Mouse (Mus musculus): ENCODE measurements around the gene Ralgapa2. TPM values are rescaled to one million over a fixed set of nuclear protein-coding genes. Genes with fewer than 3 reads are reported as not detected.

Gene Ralgapa2
- polyA plus RNA-seq, 1 experiment from 2014 or later, result 7.4 TPM

GRCm38 (mm10) chr2:146416283-146416682 lies 95.9 kb downstream of the Ralgapa2 start:
- no peak for ATAC-seq (ENCODE audit: insufficient number of reproducible peaks, low FRiP score, low TSS enrichment, low read depth)
- DNase-seq (ENCODE audit: low spot score), result no peak
- Histone ChIP-seq H3K36me3 (ENCODE audit: control insufficient read depth, insufficient read depth, low read length) (no peaks in the 10 kb centered on the region), H3K9ac (ENCODE audit: low read length) (no peak overlapping the region), H3K27ac (replicated peaks; ENCODE audit: low read depth, low read length) (no peak overlapping the region), H3K9me3 (ENCODE audit: control insufficient read depth, low read length) (no peaks in the 10 kb centered on the region), H3K4me1 (ENCODE audit: control insufficient read depth, insufficient read depth, low read length) (no peaks in the 10 kb centered on the region), H3K4me3 (ENCODE audit: low read depth, low read length) (no peak overlapping the region), H3K4me2 (ENCODE audit: low read depth, severe bottlenecking) (no peak overlapping the region), H3K27me3 (ENCODE audit: control insufficient read depth, insufficient read depth, low read length) (no peaks in the 10 kb centered on the region)
- WGBS, result 81% methylated on average over 2 of the region's 2 CpGs

GRCm38 (mm10) chr2:146414484-146415291 lies 97.5 kb downstream of the Ralgapa2 start:
- peak; percentile 85 for DNase-seq (ENCODE audit: low spot score)
- WGBS, result 37% methylated on average over 8 of the region's 8 CpGs
- no peak overlapping the region for H3K4me2 ChIP-seq (ENCODE audit: low read depth, severe bottlenecking)
- no peak overlapping the region for H3K9ac ChIP-seq (ENCODE audit: low read length)
- no peaks in the 10 kb centered on the region for H3K27me3 ChIP-seq (ENCODE audit: control insufficient read depth, insufficient read depth, low read length)
- no peak overlapping the region for H3K27ac ChIP-seq (replicated peaks; ENCODE audit: low read depth, low read length)
- H3K9me3 ChIP-seq (ENCODE audit: control insufficient read depth, low read length), result no peaks in the 10 kb centered on the region
- H3K4me1 ChIP-seq (ENCODE audit: control insufficient read depth, insufficient read depth, low read length), result no peaks in the 10 kb centered on the region
- ATAC-seq (ENCODE audit: insufficient number of reproducible peaks, low FRiP score, low TSS enrichment, low read depth), result peak; percentile 75
- no peaks in the 10 kb centered on the region for H3K36me3 ChIP-seq (ENCODE audit: control insufficient read depth, insufficient read depth, low read length)
- no peak overlapping the region for H3K4me3 ChIP-seq (ENCODE audit: low read depth, low read length)

DNA sequence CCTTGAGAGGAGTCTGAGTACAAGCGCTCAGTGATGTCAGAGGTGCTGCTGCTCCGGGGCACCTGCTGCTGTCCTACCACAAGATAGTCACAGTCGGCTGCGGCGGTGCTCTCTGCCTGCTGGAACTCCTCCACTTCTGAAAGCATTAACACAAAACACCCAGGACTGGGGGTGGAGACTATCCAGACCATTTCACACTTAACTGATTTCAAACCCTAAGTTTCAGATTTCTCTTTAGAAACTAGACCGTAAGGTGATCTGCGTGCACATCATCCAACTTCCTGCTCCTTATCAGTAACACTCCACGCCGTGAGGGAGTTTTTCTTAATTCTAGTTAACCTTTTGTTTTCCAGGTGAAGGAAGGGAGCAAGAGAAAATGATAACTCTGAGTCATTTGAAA lies 99.4 kb downstream of the Ralgapa2 start:
- ATAC-seq (ENCODE audit: insufficient number of reproducible peaks, low FRiP score, low TSS enrichment, low read depth) (no peak), DNase-seq (ENCODE audit: low spot score) (no peak)
- Histone ChIP-seq H3K36me3 (ENCODE audit: control insufficient read depth, insufficient read depth, low read length) (no peaks in the 10 kb centered on the region), H3K4me1 (ENCODE audit: control insufficient read depth, insufficient read depth, low read length) (no peaks in the 10 kb centered on the region), H3K9ac (ENCODE audit: low read length) (no peak overlapping the region), H3K9me3 (ENCODE audit: control insufficient read depth, low read length) (no peaks in the 10 kb centered on the region), H3K4me3 (ENCODE audit: low read depth, low read length) (no peak overlapping the region), H3K27me3 (ENCODE audit: control insufficient read depth, insufficient read depth, low read length) (no peaks in the 10 kb centered on the region), H3K4me2 (ENCODE audit: low read depth, severe bottlenecking) (no peak overlapping the region), H3K27ac (replicated peaks; ENCODE audit: low read depth, low read length) (no peak overlapping the region)
- WGBS, result 73% methylated on average over 9 of the region's 9 CpGs

- no peak for ATAC-seq (ENCODE audit: insufficient number of reproducible peaks, low FRiP score, low TSS enrichment, low read depth)
- Histone ChIP-seq H3K4me1 (ENCODE audit: control insufficient read depth, insufficient read depth, low read length) (no peaks in the 10 kb centered on the region), H3K4me2 (ENCODE audit: low read depth, severe bottlenecking) (no peak overlapping the region), H3K9me3 (ENCODE audit: control insufficient read depth, low read length) (no peaks in the 10 kb centered on the region), H3K27ac (replicated peaks; ENCODE audit: low read depth, low read length) (no peak overlapping the region), H3K9ac (ENCODE audit: low read length) (no peak overlapping the region), H3K27me3 (ENCODE audit: control insufficient read depth, insufficient read depth, low read length) (no peaks in the 10 kb centered on the region), H3K4me3 (ENCODE audit: low read depth, low read length) (no peak overlapping the region), H3K36me3 (ENCODE audit: control insufficient read depth, insufficient read depth, low read length) (no peaks in the 10 kb centered on the region)
- no peak for DNase-seq (ENCODE audit: low spot score)
- 90% methylated on average over 5 of the region's 5 CpGs for WGBS
Observed at GRCm38 (mm10) chr2:146411904-146412303, 100.2 kb downstream of the Ralgapa2 start.

DNA sequence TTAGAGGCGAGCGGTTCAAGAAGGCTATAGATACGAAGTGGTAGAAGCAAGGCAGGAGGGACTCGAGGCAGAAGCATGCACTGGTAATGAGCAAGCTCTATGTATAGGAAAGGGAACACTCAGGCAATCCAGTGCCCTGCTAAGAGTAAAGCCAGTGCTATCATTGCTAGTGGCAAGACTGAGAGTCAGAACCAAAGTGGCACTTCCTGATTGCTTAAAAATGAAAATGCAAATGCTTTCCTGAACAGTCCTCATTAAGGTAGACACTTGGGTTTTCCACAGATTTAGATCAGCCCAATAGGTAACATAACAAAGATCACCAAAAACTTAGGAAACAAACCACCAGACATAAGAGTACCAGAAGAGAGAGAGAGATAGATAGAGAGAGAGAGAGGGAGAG lies 105.1 kb downstream of the Ralgapa2 start:
- H3K27me3 ChIP-seq (ENCODE audit: control insufficient read depth, insufficient read depth, low read length), result no peaks in the 10 kb centered on the region
- WGBS, result 88% methylated on average over 4 of the region's 4 CpGs
- ATAC-seq (ENCODE audit: insufficient number of reproducible peaks, low FRiP score, low TSS enrichment, low read depth), result no peak

GRCm38 (mm10) chr2:146401588-146401987 lies 110.6 kb downstream of the Ralgapa2 start:
- Histone ChIP-seq H3K27me3 (ENCODE audit: control insufficient read depth, insufficient read depth, low read length) (no peaks in the 10 kb centered on the region), H3K9ac (ENCODE audit: low read length) (no peak overlapping the region), H3K4me1 (ENCODE audit: control insufficient read depth, insufficient read depth, low read length) (no peaks in the 10 kb centered on the region), H3K4me3 (ENCODE audit: low read depth, low read length) (no peak overlapping the region), H3K36me3 (ENCODE audit: control insufficient read depth, insufficient read depth, low read length) (no peaks in the 10 kb centered on the region), H3K9me3 (ENCODE audit: control insufficient read depth, low read length) (no peaks in the 10 kb centered on the region), H3K4me2 (ENCODE audit: low read depth, severe bottlenecking) (no peak overlapping the region), H3K27ac (replicated peaks; ENCODE audit: low read depth, low read length) (no peak overlapping the region)
- DNase-seq (ENCODE audit: low spot score) (no peak), ATAC-seq (ENCODE audit: insufficient number of reproducible peaks, low FRiP score, low TSS enrichment, low read depth) (no peak)

More for the DNA sequence above, 105.1 kb downstream of the Ralgapa2 start:
- no peaks in the 10 kb centered on the region for H3K9me3 ChIP-seq (ENCODE audit: control insufficient read depth, low read length)
- no peak overlapping the region for H3K4me2 ChIP-seq (ENCODE audit: low read depth, severe bottlenecking)
- H3K4me1 ChIP-seq (ENCODE audit: control insufficient read depth, insufficient read depth, low read length), result no peaks in the 10 kb centered on the region
- DNase-seq (ENCODE audit: low spot score), result no peak
- no peak overlapping the region for H3K4me3 ChIP-seq (ENCODE audit: low read depth, low read length)
- H3K27ac ChIP-seq (replicated peaks; ENCODE audit: low read depth, low read length), result no peak overlapping the region
- no peak overlapping the region for H3K9ac ChIP-seq (ENCODE audit: low read length)
- no peaks in the 10 kb centered on the region for H3K36me3 ChIP-seq (ENCODE audit: control insufficient read depth, insufficient read depth, low read length)

DNA sequence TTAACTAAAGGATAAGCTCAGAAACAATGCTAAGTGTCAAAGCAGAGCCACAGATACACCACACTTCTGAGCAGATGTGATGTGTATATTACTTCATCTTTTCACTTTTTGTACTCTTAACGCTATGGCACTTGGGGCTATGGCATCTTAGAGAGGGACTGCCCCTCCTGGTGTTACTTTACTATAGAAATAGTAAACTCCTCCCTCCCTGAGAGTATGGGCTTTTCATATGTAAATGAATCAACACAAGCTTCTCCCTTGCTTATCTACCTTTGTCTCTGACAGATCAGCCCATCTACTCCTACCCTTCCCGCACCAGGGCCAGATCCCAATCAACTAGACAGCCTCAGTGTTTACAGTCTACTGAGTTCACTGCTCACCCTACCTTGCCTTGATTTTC lies 111.4 kb downstream of the Ralgapa2 start:
- 45% methylated on average over 2 of the region's 2 CpGs for WGBS
- ATAC-seq (ENCODE audit: insufficient number of reproducible peaks, low FRiP score, low TSS enrichment, low read depth), result no peak

DNA sequence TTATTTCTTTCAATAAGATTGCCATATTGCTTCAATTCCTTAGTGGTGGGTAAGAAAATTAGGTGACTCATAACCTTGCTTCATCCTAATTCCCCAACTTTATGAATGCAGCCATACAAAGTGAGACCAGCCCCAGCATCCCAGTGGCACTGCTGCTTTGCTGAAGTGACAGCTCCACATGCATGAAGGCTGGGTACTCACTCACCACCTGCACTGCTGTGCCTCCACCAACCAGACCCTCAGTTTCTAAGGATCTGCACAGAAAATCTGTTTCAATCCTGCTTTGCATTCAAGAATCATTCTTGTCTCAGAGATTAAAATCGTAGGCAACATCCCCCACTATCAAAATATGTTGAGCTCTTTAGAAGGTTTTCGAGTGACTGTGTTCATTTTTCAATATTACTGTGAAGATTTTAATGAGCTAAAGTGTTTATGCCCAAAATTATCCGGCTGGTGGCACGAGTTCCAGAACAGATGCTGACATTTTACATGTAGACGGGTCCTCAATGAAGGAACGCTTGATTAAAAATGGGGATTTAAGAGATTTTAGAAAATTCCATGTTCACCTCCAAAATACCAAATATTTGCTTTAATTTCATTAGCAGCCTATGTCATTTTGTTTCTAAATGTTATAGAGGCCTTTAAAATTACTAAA lies 113.8 kb downstream of the Ralgapa2 start:
- no peak overlapping the region for H3K4me2 ChIP-seq (ENCODE audit: low read depth, severe bottlenecking)
- DNase-seq (ENCODE audit: low spot score) (no peak), ATAC-seq (ENCODE audit: insufficient number of reproducible peaks, low FRiP score, low TSS enrichment, low read depth) (no peak)
- H3K27me3 ChIP-seq (ENCODE audit: control insufficient read depth, insufficient read depth, low read length), result no peaks in the 10 kb centered on the region
- H3K27ac ChIP-seq (replicated peaks; ENCODE audit: low read depth, low read length), result no peak overlapping the region
- 92% methylated on average over 6 of the region's 6 CpGs for WGBS
- no peak overlapping the region for H3K9ac ChIP-seq (ENCODE audit: low read length)
- no peak overlapping the region for H3K4me3 ChIP-seq (ENCODE audit: low read depth, low read length)
- H3K9me3 ChIP-seq (ENCODE audit: control insufficient read depth, low read length), result no peaks in the 10 kb centered on the region
- H3K4me1 ChIP-seq (ENCODE audit: control insufficient read depth, insufficient read depth, low read length), result no peaks in the 10 kb centered on the region
- no peaks in the 10 kb centered on the region for H3K36me3 ChIP-seq (ENCODE audit: control insufficient read depth, insufficient read depth, low read length)

More for the DNA sequence above, 111.4 kb downstream of the Ralgapa2 start:
- Histone ChIP-seq H3K9ac (ENCODE audit: low read length) (no peak overlapping the region), H3K4me2 (ENCODE audit: low read depth, severe bottlenecking) (no peak overlapping the region), H3K27ac (replicated peaks; ENCODE audit: low read depth, low read length) (no peak overlapping the region), H3K36me3 (ENCODE audit: control insufficient read depth, insufficient read depth, low read length) (no peaks in the 10 kb centered on the region), H3K4me3 (ENCODE audit: low read depth, low read length) (no peak overlapping the region), H3K9me3 (ENCODE audit: control insufficient read depth, low read length) (no peaks in the 10 kb centered on the region), H3K4me1 (ENCODE audit: control insufficient read depth, insufficient read depth, low read length) (no peaks in the 10 kb centered on the region), H3K27me3 (ENCODE audit: control insufficient read depth, insufficient read depth, low read length) (no peaks in the 10 kb centered on the region)
- no peak for DNase-seq (ENCODE audit: low spot score)
